Mouse (Mus musculus) heart, postnatal 14 days (tissue): ENCODE measurements at regions not wholly inside any gene's neighbourhood (a gene's known extent, or its start where the extent isn't known, plus 50 kb on each side); places are given as distances from the start of the nearest gene placed in this dataset.

ENCODE experiments used
- DNase-seq, 2 experiments: peaks; one replicate each; pipeline ENCODE4 v3.0.0; 2021 to 2022
- intact Hi-C: fragments of 180-260 bp; cut with DNase I; formaldehyde crosslinking; loops from one replicate; pipeline ENCODE4 v1.15.1; 2025

DNA sequence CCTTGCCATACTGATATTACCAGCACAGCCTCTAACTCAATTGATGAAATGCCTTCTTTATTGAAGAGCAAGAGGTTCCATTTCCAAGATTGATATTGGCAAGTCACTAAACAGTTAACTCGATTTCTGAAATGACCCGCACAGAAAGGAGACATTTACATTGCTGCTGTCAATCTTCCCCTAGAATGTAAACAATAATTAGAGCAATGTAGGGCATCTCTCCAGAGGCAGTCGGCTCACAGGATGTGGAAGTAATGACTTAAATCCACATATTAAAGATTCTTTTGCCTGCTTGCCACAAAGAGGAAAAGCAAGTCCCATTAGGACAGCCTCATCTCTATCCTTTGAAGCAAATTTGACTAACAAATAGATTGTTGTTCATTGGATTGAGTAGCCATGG lies 261.0 kb upstream of the Nsun2 start:
- intact Hi-C loops: no loop called here
- no peak for DNase-seq

DNA sequence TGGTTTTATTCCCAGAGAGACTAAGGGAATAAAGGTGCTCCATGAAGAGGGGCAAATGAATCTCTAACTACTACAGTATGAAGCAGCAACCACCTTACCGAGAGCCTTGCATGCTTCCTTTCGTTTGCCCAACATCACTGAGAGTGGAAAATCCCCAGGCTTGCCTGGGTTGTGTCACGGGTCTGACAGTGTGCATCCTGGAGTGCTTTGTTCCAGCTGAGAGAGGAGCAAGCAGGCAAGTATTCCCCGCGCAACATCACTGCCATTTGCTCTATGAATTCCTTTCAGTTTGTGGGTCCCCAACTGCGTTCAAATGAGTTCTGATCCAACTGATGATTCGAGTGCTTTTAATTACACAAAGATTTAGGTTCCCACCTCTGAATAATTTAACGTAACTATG lies 253.9 kb upstream of the Nsun2 start:
- DNase-seq: no peak
- intact Hi-C loops: no loop called here

DNA sequence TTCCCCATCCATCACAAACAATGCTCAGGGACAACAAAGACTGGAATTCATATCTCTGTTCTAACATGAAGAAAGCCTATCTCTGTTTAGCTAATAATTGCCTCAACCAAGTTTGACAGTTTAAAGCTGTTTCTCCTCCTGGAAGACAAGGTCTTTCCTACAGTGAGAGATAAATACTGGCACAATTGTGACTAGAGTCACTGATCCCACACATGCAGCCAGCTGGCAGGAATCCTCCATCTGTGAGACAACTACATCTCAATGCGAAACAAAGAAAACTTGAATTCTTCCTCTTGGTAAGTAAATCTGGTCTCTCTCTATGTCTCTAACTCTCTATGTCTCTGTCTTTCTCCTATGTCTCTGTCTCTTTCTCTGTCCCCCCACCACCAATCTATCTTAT lies 239.1 kb upstream of the Nsun2 start:
- peak; percentile 8 to 42 for DNase-seq
- intact Hi-C loops: no loop called here

DNA sequence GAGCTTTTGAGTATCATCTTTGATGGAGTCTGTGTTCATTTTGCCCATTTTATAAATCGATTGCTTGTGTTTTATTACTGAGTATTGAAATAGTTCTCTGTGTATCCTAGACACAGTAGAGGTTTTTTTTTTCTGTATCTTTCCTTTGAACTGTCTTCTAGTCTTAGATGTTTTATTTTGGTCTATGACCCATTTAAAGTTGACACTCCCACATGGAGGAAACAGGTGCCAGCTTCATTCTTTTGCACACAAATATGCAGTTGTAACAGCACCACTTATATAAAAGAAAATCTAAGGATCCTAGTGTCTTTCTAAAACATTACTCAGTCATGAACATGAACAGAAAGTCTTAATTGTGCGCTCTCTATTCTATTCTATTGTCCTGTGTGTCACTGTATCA lies 230.2 kb upstream of the Nsun2 start:
- intact Hi-C loops: no loop called here
- no peak for DNase-seq

DNA sequence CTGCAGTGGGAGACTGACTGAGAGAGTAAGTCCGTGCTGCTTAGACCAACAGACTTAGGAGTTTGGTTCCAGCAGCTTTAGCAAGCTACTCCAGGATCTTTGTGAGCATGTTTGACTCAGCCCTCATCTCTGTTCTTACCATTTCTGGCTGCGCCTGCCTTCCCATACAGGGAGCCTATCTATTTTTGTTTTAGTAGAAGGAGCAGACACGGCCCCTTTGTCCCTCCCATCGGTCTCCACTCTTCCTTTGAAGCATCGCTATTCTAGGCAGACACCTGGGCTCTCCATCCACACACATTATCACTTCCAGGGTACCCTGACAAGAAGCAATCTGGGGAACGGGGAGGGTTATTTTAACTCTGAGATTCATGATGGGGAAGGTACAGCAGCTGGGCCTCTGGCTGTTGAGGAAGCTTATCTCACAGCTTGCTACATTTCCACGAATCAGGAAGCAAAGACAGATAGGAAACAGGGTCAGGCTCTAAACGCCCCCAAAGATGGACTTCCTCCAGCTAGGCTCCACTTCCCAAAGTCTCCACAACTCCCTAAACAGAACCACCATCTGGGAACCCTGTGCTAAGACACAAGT lies 203.0 kb upstream of the Nsun2 start:
- no peak for DNase-seq
- intact Hi-C loops: no loop called here

DNA sequence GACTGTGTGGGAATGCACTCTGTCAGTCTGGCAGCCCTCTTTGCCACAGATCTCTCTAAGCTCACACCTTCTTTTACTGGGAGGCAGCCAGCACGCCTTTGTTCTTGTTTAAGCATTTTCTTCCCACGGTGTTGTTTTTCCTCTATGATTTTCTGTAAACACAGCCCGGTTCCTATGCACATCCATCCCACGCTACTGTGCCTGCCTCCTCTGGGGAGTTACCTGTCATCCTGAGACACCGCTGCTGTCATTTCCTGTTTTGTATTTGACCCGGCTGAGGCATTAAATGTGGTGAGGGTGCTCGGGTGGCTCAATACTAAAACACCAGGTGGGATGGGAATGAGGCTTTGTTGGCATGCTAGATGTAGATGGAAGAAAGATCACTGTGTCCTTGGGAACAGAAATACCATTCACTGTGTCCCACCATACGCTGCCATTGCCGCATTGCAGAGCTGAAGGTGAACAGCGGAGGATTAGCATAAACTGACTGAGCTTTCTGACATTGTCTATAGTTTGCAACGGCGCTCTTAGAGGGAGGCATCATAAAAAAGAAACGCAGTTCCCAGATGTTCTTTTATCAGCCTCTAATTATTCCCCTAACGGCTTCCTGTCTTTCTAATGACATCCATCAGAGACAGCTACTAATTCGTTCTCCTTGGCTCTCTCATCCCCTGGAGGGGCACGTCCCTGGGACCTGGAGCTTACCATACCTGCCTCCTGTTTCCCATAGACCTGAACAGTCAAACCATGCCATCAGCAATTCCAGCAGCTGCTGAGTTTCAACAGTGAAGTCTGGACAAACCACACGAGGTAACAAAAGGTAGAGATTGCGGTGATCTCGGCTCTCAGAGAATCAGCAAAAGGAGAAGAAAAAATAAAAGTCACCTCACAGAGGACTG lies 201.8 kb upstream of the Nsun2 start:
- DNase-seq: no peak
- intact Hi-C loops: no loop called here

DNA sequence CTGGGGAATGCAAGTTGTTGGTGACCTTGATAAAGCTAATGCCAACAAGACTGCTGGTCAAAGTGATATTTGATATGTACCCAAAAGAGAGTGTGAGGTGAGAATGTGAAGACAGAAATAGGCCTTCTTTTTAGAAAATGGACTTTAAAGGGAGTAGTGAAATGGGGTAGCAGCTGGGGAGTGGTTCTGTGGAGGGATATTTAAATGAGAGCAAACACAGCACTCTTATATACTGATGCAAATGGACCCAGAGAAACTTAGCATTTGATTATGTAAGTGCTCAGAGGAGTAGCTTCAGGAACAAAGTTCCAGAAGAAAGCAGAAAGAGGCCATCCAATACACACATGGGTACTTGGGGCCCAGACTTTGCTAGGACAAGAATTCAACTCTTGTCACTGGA lies 189.7 kb upstream of the Nsun2 start:
- intact Hi-C loops: no loop called here

DNA sequence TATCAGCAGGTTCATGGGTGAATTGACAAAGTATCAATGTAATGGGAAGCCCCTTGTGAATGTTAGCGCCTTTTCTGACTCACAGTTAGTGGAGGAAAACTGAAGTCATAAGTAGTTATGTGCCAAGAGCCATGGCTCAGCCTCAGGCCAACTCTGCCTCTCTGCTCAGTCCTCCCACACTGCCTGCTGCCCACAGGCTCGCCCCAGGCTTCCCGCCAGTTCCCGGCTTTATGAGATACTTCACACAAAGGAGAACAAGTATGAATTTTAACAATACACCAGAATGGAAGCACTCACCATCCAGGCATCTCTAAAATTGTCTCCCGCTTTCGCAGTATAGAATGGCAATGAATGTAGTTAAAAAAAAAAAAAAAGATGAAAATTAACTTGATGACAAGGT lies 176.1 kb upstream of the Nsun2 start:
- intact Hi-C loops: no loop called here
- peak in 1 of 2 experiments; percentile 6 for DNase-seq

More for the DNA sequence above, 189.7 kb upstream of the Nsun2 start:
- DNase-seq: no peak

DNA sequence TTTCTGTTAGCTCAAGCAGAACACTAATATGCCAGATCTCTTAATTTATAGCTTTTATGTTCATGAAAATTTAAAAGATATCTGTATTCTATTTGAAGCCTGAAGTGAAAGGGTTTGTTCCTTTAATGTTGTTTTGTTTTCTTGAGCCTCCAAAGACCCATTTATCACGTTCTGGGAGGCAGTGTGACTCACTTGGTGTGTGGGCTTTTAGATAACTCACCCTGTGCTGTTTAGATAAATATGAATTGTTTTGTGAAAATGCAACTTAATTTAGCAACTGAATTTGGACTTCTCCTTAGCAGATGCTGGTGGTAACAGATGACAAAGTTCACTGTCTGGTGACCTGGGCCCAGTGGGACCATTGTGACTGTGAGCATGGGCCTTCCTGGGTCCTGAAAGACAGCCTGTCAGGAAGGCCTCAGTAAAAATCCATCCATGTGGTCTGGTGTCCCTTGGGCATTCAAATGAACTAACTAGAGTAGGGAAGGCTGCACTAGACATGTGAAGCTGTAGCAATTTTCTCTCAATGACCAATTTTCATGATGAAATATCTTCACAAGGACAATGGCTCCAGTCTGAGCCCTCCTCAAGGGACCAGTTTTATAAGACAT lies 167.6 kb upstream of the Nsun2 start:
- intact Hi-C loops: no loop called here
- no peak for DNase-seq

DNA sequence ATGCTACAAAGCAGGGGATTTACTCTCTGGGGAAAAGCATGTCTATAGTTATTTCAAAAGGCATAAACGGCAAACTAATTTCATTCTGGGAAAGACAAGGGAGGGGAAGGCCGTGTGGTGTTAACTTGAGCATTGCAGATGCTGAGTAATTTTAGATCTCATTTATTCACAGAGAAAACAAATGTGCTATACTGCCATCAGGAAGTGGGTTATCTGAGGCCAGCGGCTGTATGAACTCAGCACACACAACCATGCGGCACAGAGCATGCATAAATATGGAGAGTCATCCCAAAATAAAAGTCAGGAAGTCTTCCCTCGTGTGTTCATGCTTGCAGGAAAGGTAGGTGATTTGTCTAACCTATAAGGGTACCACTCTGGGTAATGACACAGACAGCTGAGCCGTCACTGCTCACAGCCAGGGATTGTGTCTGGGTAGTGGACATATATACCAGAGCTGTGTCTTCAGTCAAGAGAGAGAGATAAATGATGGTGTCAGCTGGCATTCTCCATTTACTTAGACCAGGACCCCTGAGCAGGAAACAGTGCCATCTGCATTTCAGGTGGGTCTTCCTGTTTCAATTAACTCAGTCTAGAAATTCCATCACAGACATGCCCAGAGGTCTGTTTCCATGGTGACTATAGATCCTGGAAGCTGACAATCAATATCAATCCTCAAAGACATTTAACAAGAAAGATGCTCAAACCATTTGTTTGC lies 160.3 kb upstream of the Nsun2 start:
- intact Hi-C loops: no loop called here
- no peak for DNase-seq

DNA sequence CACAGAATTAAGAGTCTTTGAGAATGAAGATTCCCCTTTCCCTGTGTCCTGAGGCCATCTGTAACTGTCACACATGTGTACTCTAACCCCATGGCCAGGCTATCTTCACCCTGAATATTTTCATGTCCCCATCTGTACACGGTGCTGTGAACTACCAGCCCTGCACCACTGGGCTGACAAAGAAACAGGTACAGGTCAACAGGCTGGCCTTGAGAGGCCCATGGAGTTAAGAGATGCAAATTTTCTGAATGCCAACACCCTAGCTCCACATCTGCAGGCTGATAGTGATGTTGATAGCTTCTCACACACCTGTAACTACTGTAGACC lies 159.8 kb upstream of the Nsun2 start:
- intact Hi-C loops: no loop called here

DNA sequence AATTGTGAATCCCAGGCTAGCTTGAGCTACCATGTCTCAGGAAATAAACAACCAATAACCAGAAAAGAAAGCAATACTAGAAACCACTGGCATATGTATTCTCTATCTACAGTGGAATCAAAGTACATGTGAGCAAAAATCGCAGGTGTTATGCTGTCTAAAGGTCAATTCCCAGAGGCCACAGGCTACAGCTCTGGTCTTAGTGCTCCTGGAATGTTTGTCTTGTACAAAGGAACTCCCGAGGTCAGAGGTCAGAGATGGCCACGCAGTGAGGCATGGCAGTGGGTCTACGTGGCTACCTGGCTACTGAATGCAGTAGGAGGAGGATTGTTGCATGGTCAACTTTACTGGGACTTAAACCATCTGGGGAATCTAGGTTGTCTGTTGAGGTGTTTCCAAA lies 153.1 kb upstream of the Nsun2 start:
- no peak for DNase-seq
- intact Hi-C loops: no loop called here

More for the DNA sequence above, 159.8 kb upstream of the Nsun2 start:
- no peak for DNase-seq

DNA sequence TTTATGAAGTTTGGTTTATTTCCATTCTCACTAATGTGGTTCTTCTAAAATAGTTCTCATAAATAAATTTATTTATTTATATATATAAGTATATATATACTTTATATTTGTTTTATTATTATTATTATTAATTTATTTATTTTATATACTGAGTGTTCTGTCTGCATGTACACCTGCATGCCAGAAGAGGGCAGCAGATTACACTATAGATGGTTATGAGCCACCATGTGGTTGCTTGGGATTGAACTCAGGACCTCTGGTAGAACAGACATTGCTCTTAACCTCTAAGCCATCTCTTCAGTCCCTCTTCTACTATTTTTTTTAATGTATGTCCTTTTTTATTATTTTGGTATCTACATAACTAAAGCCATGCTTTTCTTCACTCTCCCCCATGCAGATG lies 148.8 kb upstream of the Nsun2 start:
- DNase-seq: no peak
- intact Hi-C loops: no loop called here

DNA sequence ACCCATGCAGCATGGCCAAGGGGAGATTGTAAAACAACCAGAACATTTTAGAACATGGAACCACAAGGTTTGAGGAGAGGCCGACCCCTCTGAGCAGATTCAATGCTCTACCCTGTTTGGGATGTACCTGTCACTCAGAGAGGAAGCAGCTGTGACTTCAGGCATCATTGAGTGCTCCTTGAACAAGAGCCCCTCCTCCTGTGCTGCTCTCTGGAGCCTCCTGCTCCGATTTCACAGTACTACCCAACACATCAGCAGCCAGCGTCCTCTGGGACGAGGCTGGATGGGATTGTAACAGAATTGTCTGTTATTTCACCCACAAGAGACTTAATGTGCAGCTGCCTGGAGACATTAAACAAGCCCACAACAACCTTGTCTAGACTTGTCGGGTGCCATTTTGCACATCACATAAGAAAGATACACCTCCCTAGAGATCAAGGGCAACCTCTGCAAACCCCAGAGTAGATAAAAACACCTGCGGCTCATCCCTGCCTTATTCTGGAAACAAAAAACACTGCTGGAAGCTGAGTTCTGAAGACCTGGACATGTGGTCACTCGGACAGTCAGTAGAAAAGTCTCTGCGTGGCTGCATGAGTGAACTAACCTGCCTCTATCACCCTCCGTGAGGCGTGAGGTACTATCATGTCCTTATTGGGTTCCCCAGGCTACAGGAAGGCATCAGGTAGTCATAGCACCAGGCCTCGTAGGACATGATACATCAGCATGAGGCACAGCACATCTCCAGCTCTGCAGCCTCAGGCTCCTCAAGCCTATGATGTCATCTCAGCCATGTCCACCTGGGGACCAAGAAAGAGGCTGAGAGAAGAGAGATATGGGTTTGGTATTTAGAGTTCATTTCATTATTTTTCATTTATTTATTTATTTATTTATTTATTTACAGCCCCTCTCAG lies 140.4 kb upstream of the Nsun2 start:
- DNase-seq: peak in 1 of 2 experiments; percentile 7
- intact Hi-C loops: loop anchor here (5.0 kb wide), 1 partner anchor 64 kb away; no protein-coding TSS in a partner anchor

DNA sequence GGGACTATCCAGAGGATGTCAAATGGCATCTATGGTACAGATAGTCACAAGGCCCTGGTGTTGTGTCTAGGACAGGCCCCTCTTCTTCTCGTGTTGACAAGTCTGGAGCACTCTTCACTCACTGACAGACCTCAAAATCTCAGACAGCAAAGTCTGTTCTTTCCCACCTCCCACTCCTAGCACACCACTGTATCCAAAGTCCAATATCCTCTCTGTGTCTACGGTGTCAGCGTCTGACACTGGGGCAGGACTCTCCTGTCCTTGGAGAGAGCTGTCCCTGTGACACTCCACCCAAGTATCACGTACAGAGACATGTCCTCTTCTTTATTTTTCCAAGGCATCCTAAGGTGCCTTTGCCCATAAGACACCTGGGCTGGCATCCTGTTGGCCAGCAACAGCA lies 139.0 kb upstream of the Nsun2 start:
- intact Hi-C loops: loop anchor here (5.0 kb wide), 1 partner anchor 63 kb away; no protein-coding TSS in a partner anchor
- DNase-seq: no peak

DNA sequence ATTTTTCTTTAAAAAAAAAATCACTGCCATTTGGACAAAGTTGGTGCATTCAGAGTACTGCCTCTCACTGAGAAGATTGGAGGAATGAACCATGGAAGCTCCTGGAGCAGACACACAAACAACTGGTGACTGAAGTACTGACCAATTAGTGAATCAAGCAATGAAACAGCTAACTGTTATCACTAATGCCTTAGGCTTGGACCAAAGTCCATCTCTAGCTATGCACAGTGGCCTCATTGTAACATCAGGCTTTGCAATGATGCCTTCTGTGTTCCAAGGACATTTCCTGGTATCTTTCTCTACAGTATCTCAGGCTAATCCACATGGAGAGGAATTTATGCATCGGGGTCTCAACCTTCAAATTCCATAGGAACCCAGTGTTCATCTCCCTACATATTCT lies 123.2 kb upstream of the Nsun2 start:
- intact Hi-C loops: no loop called here
- no peak for DNase-seq

DNA sequence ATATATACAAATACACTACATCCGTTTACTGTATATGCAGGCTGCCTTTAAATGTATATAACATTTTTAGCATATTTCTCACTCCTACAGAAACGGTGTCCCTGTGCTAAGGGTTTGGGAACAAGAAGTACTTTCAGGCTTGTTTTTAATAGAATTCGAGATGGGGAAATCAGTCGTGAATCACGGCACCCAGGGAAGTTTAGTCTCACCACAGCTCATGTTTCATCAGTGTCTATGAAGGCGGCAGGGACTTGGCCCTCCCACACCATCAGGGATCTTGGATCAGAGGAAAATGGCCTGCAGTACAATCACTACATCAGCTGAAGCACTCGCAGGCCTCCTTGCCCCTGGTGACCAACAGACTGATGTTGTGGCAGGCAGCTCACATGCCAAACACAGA lies 118.7 kb upstream of the Nsun2 start:
- no peak for DNase-seq
- intact Hi-C loops: no loop called here

DNA sequence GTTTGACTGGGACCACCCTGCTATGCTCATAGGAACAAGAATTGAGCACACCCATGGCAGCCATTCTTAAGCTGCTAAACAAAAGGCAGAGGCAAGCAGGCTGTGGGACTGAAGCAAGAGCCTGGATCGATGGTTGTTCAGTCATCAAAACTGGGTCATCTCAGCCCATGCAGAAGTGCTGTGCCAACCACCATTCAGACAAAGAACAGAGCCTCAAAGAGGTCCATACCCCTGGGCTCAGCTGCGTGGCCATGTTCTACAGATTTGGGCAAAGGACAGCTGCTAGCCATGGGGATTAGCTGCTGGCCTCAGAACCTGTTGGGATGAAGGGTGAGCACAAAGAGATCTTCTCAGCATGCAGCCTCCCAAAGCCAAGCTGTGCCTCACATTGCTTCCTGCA lies 116.8 kb upstream of the Nsun2 start:
- intact Hi-C loops: no loop called here
- DNase-seq: no peak

DNA sequence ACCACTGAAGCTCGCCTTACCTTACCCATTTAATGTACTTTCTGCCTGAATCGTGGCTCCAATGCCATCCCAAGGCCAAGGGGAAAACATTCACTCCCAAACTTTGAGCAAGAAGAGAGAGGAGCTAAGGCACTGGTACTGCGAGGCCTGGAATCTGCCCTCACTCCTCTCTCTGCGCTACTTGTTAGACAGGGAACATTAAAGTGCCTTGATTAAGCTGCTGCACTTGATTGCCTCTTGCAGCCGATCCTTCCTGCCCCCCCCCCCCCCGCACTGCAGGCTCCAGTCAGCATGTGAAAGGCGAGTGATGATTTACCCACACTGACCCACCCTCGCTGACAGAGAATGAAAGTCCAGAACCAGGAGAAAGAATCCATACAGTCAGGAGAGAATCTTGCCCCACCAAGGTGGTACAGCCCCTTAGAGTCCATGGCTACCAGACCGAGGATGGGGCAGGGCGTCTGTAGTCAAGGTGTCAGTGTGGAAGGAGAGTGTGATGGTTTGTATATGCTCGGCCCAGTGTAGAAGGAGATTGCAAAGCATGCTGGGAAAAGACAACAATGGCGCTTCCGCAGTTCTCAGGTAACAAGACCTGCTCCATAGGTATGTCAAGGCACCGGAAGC lies 115.6 kb upstream of the Nsun2 start:
- intact Hi-C loops: no loop called here
- no peak for DNase-seq

DNA sequence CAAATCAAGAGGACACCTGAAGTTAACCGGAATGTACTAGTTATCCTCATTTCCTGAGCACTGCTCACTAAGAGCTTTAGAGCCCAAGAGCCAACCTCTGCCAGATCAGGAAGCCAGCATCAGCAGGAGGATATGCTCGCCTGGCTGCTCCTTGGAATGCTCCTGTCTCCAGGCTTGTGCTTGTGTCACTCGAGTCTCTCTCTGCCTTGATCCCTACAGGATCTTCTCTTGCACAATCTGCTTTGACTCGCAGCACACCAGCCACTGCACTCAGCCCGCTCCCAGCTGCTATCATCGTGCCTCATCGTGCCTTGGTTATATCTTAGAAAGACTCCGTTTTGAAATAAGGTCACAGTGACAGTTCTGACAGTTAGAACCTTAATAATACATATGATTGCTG lies 113.4 kb upstream of the Nsun2 start:
- DNase-seq: no peak
- intact Hi-C loops: no loop called here
